Mouse (Mus musculus) kidney, postnatal 0 days (tissue): ENCODE measurements around the gene Gm3238. TPM values are rescaled to one million over a fixed set of nuclear protein-coding genes. Genes with fewer than 3 reads are reported as not detected.

Source experiments
- ATAC-seq: fragments of 200-750 bp; cut with Nextera tagmentation; replicated peaks from 2 replicates; pipeline ENCODE4 v1.8.0; 2017; ENCODE audit warnings: low read depth, moderate number of reproducible peaks, moderate TSS enrichment, moderate library complexity; ENCODE audit not compliant: low FRiP score
- DNase-seq: peaks from one replicate; pipeline ENCODE4 v3.0.0-alpha.2; 2016; ENCODE audit warnings: low spot score
- H3K27ac ChIP-seq: fragments of 300-500 bp; sonication (generic); 2 replicates; pipeline ENCODE4 v1.5.1; 2014; ENCODE audit warnings: mild to moderate bottlenecking
- H3K27me3 ChIP-seq: fragments of 300-500 bp; sonication (generic); 2 replicates; pipeline ENCODE4 v1.6.1; 2014; ENCODE audit warnings: low read length, mixed read lengths; ENCODE audit not compliant: insufficient read depth
- H3K36me3 ChIP-seq: fragments of 300-500 bp; sonication (generic); 2 replicates; pipeline ENCODE4 v1.6.1; 2014; ENCODE audit warnings: low read length, mixed read lengths; ENCODE audit not compliant: insufficient read depth
- H3K4me1 ChIP-seq: fragments of 300-500 bp; sonication (generic); replicated peaks from 2 replicates; pipeline ENCODE4 v1.6.1; 2014; ENCODE audit warnings: antibody characterized with exemption, low read length, mixed read lengths; ENCODE audit not compliant: insufficient read depth
- H3K4me2 ChIP-seq: fragments of 300-500 bp; sonication (generic); 2 replicates; pipeline ENCODE4 v1.6.1; 2014; ENCODE audit warnings: mild to moderate bottlenecking, low read length, moderate library complexity, mixed read lengths
- H3K4me3 ChIP-seq: fragments of 300-500 bp; sonication (generic); replicated peaks from 2 replicates; pipeline ENCODE4 v1.5.1; 2014; ENCODE audit warnings: low read depth, low read length
- H3K9ac ChIP-seq: fragments of 300-500 bp; sonication (generic); 2 replicates; pipeline ENCODE4 v1.6.1; 2014; ENCODE audit warnings: low read depth, low read length
- H3K9me3 ChIP-seq: fragments of 300-500 bp; sonication (generic); replicated peaks from 2 replicates; pipeline ENCODE4 v1.6.1; 2016; ENCODE audit warnings: low read length, inconsistent platforms, mixed read lengths
- CTCF ChIP-seq: IDR thresholded peaks from 2 replicates; pipeline ENCODE4 v1.5.1; 2016; ENCODE audit warnings: antibody characterized with exemption, low read depth, mild to moderate bottlenecking, moderate library complexity
- WGBS: fragments of 180-500 bp; shearing (Covaris S2); extraction: QIAGEN DNeasy Blood & Tissue Kit; methylation state at CpG from one replicate; pipeline ENCODE4 v1.1.7; 2014; 5-methylcytosine and 5-hydroxymethylcytosine counted together
- polyA plus RNA-seq: library from polyadenylated mRNA; unstranded; fragments of >200 nt; fragmentation: Nextera tagmentation; extraction: Ambion mirVana; gene quantifications from 2 replicates; pipeline ENCODE4 v1.2.1, GENCODE M21; 2015

The Gm3238 gene
- polyA plus RNA-seq, 1 experiment from 2014 or later: not detected

- no peak overlapping the region for H3K9ac ChIP-seq
- H3K4me1 ChIP-seq: no peaks in the 10 kb centered on the region
- ATAC-seq: no peak
- no peaks in the 10 kb centered on the region for H3K36me3 ChIP-seq
- TF ChIP-seq CTCF: no peak
- WGBS: 83% methylated on average over 4 of the region's 4 CpGs
- no peaks in the 10 kb centered on the region for H3K9me3 ChIP-seq
- H3K27me3 ChIP-seq: no peaks in the 10 kb centered on the region
- H3K4me3 ChIP-seq: no peak overlapping the region
- no peak overlapping the region for H3K27ac ChIP-seq
- DNase-seq: no peak
- no peak overlapping the region for H3K4me2 ChIP-seq
These were observed 32.2 kb downstream of the Gm3238 start for GRCm38 (mm10) chr10:77738929-77739328.

GRCm38 (mm10) chr10:77735928-77736327 lies 35.2 kb downstream of the Gm3238 start:
- no peak overlapping the region for H3K27ac ChIP-seq
- H3K9ac ChIP-seq: no peak overlapping the region
- no peak for DNase-seq
- no peaks in the 10 kb centered on the region for H3K27me3 ChIP-seq
- 91% methylated on average over 1 of the region's 1 CpGs for WGBS
- no peak overlapping the region for H3K4me2 ChIP-seq
- H3K9me3 ChIP-seq: no peaks in the 10 kb centered on the region
- H3K4me3 ChIP-seq: no peak overlapping the region
- H3K36me3 ChIP-seq: no peaks in the 10 kb centered on the region
- H3K4me1 ChIP-seq: no peaks in the 10 kb centered on the region
- no peak for ATAC-seq
- no peak for TF ChIP-seq CTCF

- 50% methylated on average over 4 of the region's 4 CpGs for WGBS
- no peak for DNase-seq
- TF ChIP-seq CTCF: peak; percentile 41; the same call in 1 of the 2 replicates
These were observed 41.9 kb downstream of the Gm3238 start for GRCm38 (mm10) chr10:77729241-77729640.

GRCm38 (mm10) chr10:77728280-77728679 lies 42.8 kb downstream of the Gm3238 start:
- H3K27me3 ChIP-seq: no peaks in the 10 kb centered on the region
- H3K4me2 ChIP-seq: no peak overlapping the region
- no peaks in the 10 kb centered on the region for H3K36me3 ChIP-seq
- H3K27ac ChIP-seq: no peak overlapping the region
- no peak overlapping the region for H3K9ac ChIP-seq
- no peak overlapping the region for H3K4me3 ChIP-seq
- H3K9me3 ChIP-seq: no peaks in the 10 kb centered on the region
- DNase-seq: no peak
- H3K4me1 ChIP-seq: no peaks in the 10 kb centered on the region
- peak; percentile 32 for TF ChIP-seq CTCF
- 61% methylated on average over 4 of the region's 4 CpGs for WGBS
- ATAC-seq: no peak

More at GRCm38 (mm10) chr10:77729241-77729640, 41.9 kb downstream of the Gm3238 start:
- no peak overlapping the region for H3K27ac ChIP-seq
- no peak overlapping the region for H3K4me2 ChIP-seq
- ATAC-seq: no peak
- no peak overlapping the region for H3K4me3 ChIP-seq
- H3K9ac ChIP-seq: no peak overlapping the region
- no peaks in the 10 kb centered on the region for H3K4me1 ChIP-seq
- H3K36me3 ChIP-seq: no peaks in the 10 kb centered on the region
- H3K27me3 ChIP-seq: no peaks in the 10 kb centered on the region
- no peaks in the 10 kb centered on the region for H3K9me3 ChIP-seq

- ATAC-seq (no peak), DNase-seq (no peak)
- Histone ChIP-seq H3K9ac (no peak within 1 kb of the TSS), H3K4me2 (no peak within 1 kb of the TSS), H3K4me1 (no peaks in the 10 kb centered on the region), H3K9me3 (no peaks in the 10 kb centered on the region), H3K27me3 (no peaks in the 10 kb centered on the region), H3K27ac (no peak within 1 kb of the TSS), H3K4me3 (no peak within 1 kb of the TSS), H3K36me3 (no peaks in the 10 kb centered on the region)
- TF ChIP-seq CTCF: no peak
- 37% methylated on average over 3 of the region's 3 CpGs for WGBS
These were observed 44.9 kb downstream of the Gm3238 start, which contains the start of gene Gm10100 for GRCm38 (mm10) chr10:77726186-77726585. TSS of gene Gm10100 (plus strand) at chr10:77726486.

GRCm38 (mm10) chr10:77724855-77725254 lies 46.3 kb downstream of the Gm3238 start:
- no peak for ATAC-seq
- H3K27me3 ChIP-seq: no peaks in the 10 kb centered on the region
- peak; percentile 16; the same call in 1 of the 2 replicates for TF ChIP-seq CTCF
- H3K9ac ChIP-seq: no peak overlapping the region
- no peak overlapping the region for H3K4me3 ChIP-seq
- DNase-seq: no peak
- no peaks in the 10 kb centered on the region for H3K4me1 ChIP-seq
- no peaks in the 10 kb centered on the region for H3K36me3 ChIP-seq
- 79% methylated on average over 8 of the region's 8 CpGs for WGBS
- H3K9me3 ChIP-seq: no peaks in the 10 kb centered on the region
- no peak overlapping the region for H3K4me2 ChIP-seq
- H3K27ac ChIP-seq: no peak overlapping the region

Other genes starting within 250 kb of the Gm3238 start
- 1.4 and 1.6 TPM in 2 replicates for gene Itgb2, start 241.1 kb downstream of the Gm3238 start, polyA plus RNA-seq
- gene Pttg1ip, start 189.6 kb downstream of the Gm3238 start, polyA plus RNA-seq: 210 and 216 TPM in 2 replicates
- 313 and 335 TPM in 2 replicates for gene Sumo3, start 165.2 kb downstream of the Gm3238 start, polyA plus RNA-seq
- 13.1 and 15.2 TPM in 2 replicates for gene Gm49325, start 165.1 kb downstream of the Gm3238 start, polyA plus RNA-seq
- 51.4 and 53.5 TPM in 2 replicates for gene Ube2g2, start 149.1 kb downstream of the Gm3238 start, polyA plus RNA-seq
- 0.41 and 0.43 TPM in 2 replicates for gene Tspear, start 84.8 kb downstream of the Gm3238 start, polyA plus RNA-seq
- gene Gm19402, start 80.6 kb downstream of the Gm3238 start, polyA plus RNA-seq: not detected in 2 replicates
- gene Gm9508, start 74.1 kb downstream of the Gm3238 start, polyA plus RNA-seq: not detected in 2 replicates
- gene Gm10272, start 64.7 kb downstream of the Gm3238 start, polyA plus RNA-seq: not detected in 2 replicates
- not detected in 2 replicates for gene Gm10024, start 59.9 kb downstream of the Gm3238 start, polyA plus RNA-seq
- gene Gm10142, start 55.5 kb downstream of the Gm3238 start, polyA plus RNA-seq: not detected in 2 replicates
- gene Krtap12-1, start 50.7 kb downstream of the Gm3238 start, polyA plus RNA-seq: not detected in 2 replicates
- not detected in 2 replicates for gene Gm10100, start 44.8 kb downstream of the Gm3238 start, polyA plus RNA-seq
- gene Gm18596, start 28.7 kb downstream of the Gm3238 start, polyA plus RNA-seq: not detected in 2 replicates
- gene Gm9736, start 20.0 kb downstream of the Gm3238 start, polyA plus RNA-seq: not detected in 2 replicates
- not detected in 2 replicates for gene Gm3233, start 11.6 kb downstream of the Gm3238 start, polyA plus RNA-seq
- gene Gm7138, start 5.6 kb upstream of the Gm3238 start, polyA plus RNA-seq: not detected in 2 replicates
- gene Gm3250, start 11.2 kb upstream of the Gm3238 start, polyA plus RNA-seq: not detected in 2 replicates
- not detected in 2 replicates for gene Gm7137, start 16.9 kb upstream of the Gm3238 start, polyA plus RNA-seq
- not detected in 2 replicates for gene Gm9639, start 23.8 kb upstream of the Gm3238 start, polyA plus RNA-seq
- gene Gm19668, start 27.8 kb upstream of the Gm3238 start, polyA plus RNA-seq: not detected in 2 replicates
- not detected in 2 replicates for gene Gm9507, start 40.5 kb upstream of the Gm3238 start, polyA plus RNA-seq
- not detected in 2 replicates for gene Gm2696, start 43.4 kb upstream of the Gm3238 start, polyA plus RNA-seq
- gene Krtap10-4, start 55.8 kb upstream of the Gm3238 start, polyA plus RNA-seq: not detected in 2 replicates
- not detected in 2 replicates for gene Krtap10-10, start 64.6 kb upstream of the Gm3238 start, polyA plus RNA-seq
- not detected in 2 replicates for gene Gm36176, start 75.5 kb upstream of the Gm3238 start, polyA plus RNA-seq
- gene Gm10318, start 81.5 kb upstream of the Gm3238 start, polyA plus RNA-seq: not detected in 2 replicates
- not detected in 2 replicates for gene Gm3285, start 90.7 kb upstream of the Gm3238 start, polyA plus RNA-seq
- gene Lrrc3, start 131.2 kb upstream of the Gm3238 start, polyA plus RNA-seq: 2.9 and 3.0 TPM in 2 replicates
- gene Trpm2, start 199.2 kb upstream of the Gm3238 start, polyA plus RNA-seq: 0.20 and 0.40 TPM in 2 replicates
- gene 1810043G02Rik, start 207.2 kb upstream of the Gm3238 start, polyA plus RNA-seq: 29.8 and 32.0 TPM in 2 replicates
- gene Pfkl, start 238.8 kb upstream of the Gm3238 start, polyA plus RNA-seq: 78.8 and 86.6 TPM in 2 replicates